Mouse (Mus musculus) liver, embryonic 15.5 days (tissue): ENCODE results near the gene C5ar1. TPM values are rescaled to one million over a fixed set of nuclear protein-coding genes. Genes with fewer than 3 reads are reported as not detected.

Source experiments
- ATAC-seq: fragments of 200-750 bp; cut with Nextera tagmentation; 2 replicates; pipeline ENCODE4 v1.8.0; 2017; ENCODE audit warnings: moderate number of reproducible peaks, mild to moderate bottlenecking, moderate library complexity; ENCODE audit not compliant: insufficient read depth
- H3K27ac ChIP-seq: fragments of 300-500 bp; sonication (generic); replicated peaks from 2 replicates; pipeline ENCODE4 v1.5.1; 2015; ENCODE audit warnings: mild to moderate bottlenecking, inconsistent platforms
- H3K27me3 ChIP-seq: fragments of 300-500 bp; sonication (generic); 2 replicates; pipeline ENCODE4 v1.6.1; 2015; ENCODE audit warnings: mild to moderate bottlenecking, inconsistent platforms
- H3K36me3 ChIP-seq: fragments of 300-500 bp; sonication (generic); replicated peaks from 2 replicates; pipeline ENCODE4 v1.6.1; 2015; ENCODE audit warnings: moderate library complexity, mild to moderate bottlenecking, inconsistent platforms
- H3K4me1 ChIP-seq: fragments of 300-500 bp; sonication (generic); replicated peaks from 2 replicates; pipeline ENCODE4 v1.6.1; 2015; ENCODE audit warnings: inconsistent platforms
- H3K4me2 ChIP-seq: fragments of 300-500 bp; sonication (generic); 2 replicates; pipeline ENCODE4 v1.6.1; 2015; ENCODE audit warnings: moderate library complexity, mild to moderate bottlenecking, inconsistent platforms
- H3K4me3 ChIP-seq: fragments of 300-500 bp; sonication (generic); replicated peaks from 2 replicates; pipeline ENCODE4 v1.5.1; 2015; ENCODE audit warnings: mild to moderate bottlenecking, inconsistent platforms
- H3K9ac ChIP-seq: fragments of 300-500 bp; sonication (generic); 2 replicates; pipeline ENCODE4 v1.6.1; 2015; ENCODE audit warnings: moderate library complexity, mild to moderate bottlenecking, inconsistent platforms
- H3K9me3 ChIP-seq: fragments of 300-500 bp; sonication (generic); replicated peaks from 2 replicates; pipeline ENCODE4 v1.6.1; 2016; ENCODE audit warnings: inconsistent platforms
- WGBS: fragments of 180-500 bp; shearing (Covaris S2); methylation state at CpG from one replicate; pipeline ENCODE4 v1.1.7; 2015; ENCODE audit warnings: mixed read lengths; ENCODE audit not compliant: insufficient replicate concordance; 5-methylcytosine and 5-hydroxymethylcytosine counted together
- polyA plus RNA-seq: library from polyadenylated mRNA; unstranded; fragments of >200 nt; fragmentation: Nextera tagmentation; extraction: Ambion mirVana; gene quantifications from 2 replicates; pipeline ENCODE4 v1.2.1, GENCODE M21; 2015

The C5ar1 gene
- polyA plus RNA-seq, 1 experiment from 2014 or later, result 3.5 TPM

DNA sequence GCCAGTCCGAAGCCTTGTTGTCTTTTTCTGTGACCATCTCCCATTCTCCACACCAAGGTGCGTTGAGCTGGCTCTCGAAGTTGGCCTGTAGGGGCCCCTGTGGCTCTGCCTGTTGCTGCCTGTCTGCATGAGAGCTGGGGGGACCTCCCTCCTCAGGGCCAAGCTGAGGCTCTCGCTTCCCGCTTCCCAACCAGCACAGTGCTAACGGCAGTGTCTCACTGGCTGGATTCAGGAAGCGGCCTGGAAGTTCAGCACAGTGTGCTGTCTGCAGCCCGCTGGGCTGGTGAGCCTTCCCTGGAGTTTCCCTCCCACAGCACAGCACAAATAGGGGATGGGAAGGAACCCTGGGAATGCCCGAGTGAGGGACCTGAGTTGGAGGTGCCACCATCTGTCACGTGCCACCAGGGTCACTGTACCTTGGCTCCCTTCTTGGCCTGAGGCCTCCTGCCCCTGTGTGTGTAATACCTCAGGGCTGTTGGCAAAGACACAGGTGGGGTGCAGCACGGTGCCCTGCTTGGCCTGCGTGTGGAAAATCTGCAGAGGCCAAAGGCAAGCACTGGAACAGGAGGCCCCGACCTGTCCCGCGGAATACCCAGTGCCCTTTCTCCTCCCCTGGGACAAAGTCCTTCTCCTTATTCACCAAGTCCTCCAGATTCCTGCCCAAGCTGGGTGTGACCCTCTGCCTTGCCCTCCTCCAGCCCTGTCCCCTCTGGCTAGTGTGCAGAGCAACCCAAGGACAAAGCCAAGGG, 56.4 kb downstream of the C5ar1 start:
- Histone ChIP-seq H3K9me3 (no peaks in the 10 kb centered on the region), H3K9ac (no peak overlapping the region), H3K4me1 (no peaks in the 10 kb centered on the region), H3K27me3 (no peaks in the 10 kb centered on the region), H3K36me3 (peaks cover 36% of the 10 kb centered on the region; the same call in 1 of the 2 replicates), H3K27ac (no peak overlapping the region), H3K4me3 (no peak overlapping the region), H3K4me2 (no peak overlapping the region)
- no peak for ATAC-seq
- WGBS, result 79% methylated on average over 15 of the region's 15 CpGs

GRCm38 (mm10) chr7:16201136-16201535, 58.2 kb downstream of the C5ar1 start:
- Histone ChIP-seq H3K27ac (no peak overlapping the region), H3K4me2 (no peak overlapping the region), H3K4me1 (no peaks in the 10 kb centered on the region), H3K4me3 (no peak overlapping the region), H3K27me3 (no peaks in the 10 kb centered on the region), H3K9me3 (no peaks in the 10 kb centered on the region), H3K9ac (no peak overlapping the region), H3K36me3 (peaks cover 45% of the 10 kb centered on the region)
- ATAC-seq, result no peak
- 34% methylated on average over 6 of the region's 6 CpGs for WGBS

- H3K4me1 ChIP-seq, result no peaks in the 10 kb centered on the region
- H3K9me3 ChIP-seq, result no peaks in the 10 kb centered on the region
- H3K36me3 ChIP-seq, result peaks cover 37% of the 10 kb centered on the region
- H3K4me2 ChIP-seq, result no peak overlapping the region
- H3K9ac ChIP-seq, result no peak overlapping the region
- no peak overlapping the region for H3K27ac ChIP-seq
- ATAC-seq, result no peak
- WGBS, result 76% methylated on average over 11 of the region's 11 CpGs
- H3K4me3 ChIP-seq, result no peak overlapping the region
- no peaks in the 10 kb centered on the region for H3K27me3 ChIP-seq
Observed at GRCm38 (mm10) chr7:16198540-16198939, 60.8 kb downstream of the C5ar1 start.

GRCm38 (mm10) chr7:16197166-16197565, 62.2 kb downstream of the C5ar1 start:
- Histone ChIP-seq H3K36me3 (peaks cover 28% of the 10 kb centered on the region), H3K27me3 (no peaks in the 10 kb centered on the region), H3K27ac (no peak overlapping the region), H3K9ac (no peak overlapping the region), H3K9me3 (no peaks in the 10 kb centered on the region), H3K4me1 (no peaks in the 10 kb centered on the region), H3K4me3 (no peak overlapping the region), H3K4me2 (no peak overlapping the region)
- no peak for ATAC-seq
- WGBS, result 53% methylated on average over 5 of the region's 5 CpGs

Other genes starting within 250 kb of the C5ar1 start
- 1.6 and 1.9 TPM in 2 replicates for gene Bicra, start 211.6 kb downstream of the C5ar1 start, polyA plus RNA-seq
- not detected in 2 replicates for gene Zfp541, start 197.7 kb downstream of the C5ar1 start, polyA plus RNA-seq
- gene Napa, start 161.1 kb downstream of the C5ar1 start, polyA plus RNA-seq, result 159 and 169 TPM in 2 replicates
- 8.6 and 9.6 TPM in 2 replicates for gene Kptn, start 139.6 kb downstream of the C5ar1 start, polyA plus RNA-seq
- gene Slc8a2, start 129.7 kb downstream of the C5ar1 start, polyA plus RNA-seq, result not detected in 2 replicates
- gene Meis3, start 84.5 kb downstream of the C5ar1 start, polyA plus RNA-seq, result 1.3 and 1.7 TPM in 2 replicates
- 5.6 and 6.1 TPM in 2 replicates for gene Dhx34, start 37.5 kb downstream of the C5ar1 start, polyA plus RNA-seq
- 0.89 and 1.0 TPM in 2 replicates for gene C5ar2, start 15.4 kb downstream of the C5ar1 start, polyA plus RNA-seq
- 4.4 and 5.4 TPM in 2 replicates for gene Inafm1, start 14.1 kb upstream of the C5ar1 start, polyA plus RNA-seq
- 10.3 and 12.3 TPM in 2 replicates for gene Ccdc9, start 27.3 kb upstream of the C5ar1 start, polyA plus RNA-seq
- gene Bbc3, start 48.9 kb upstream of the C5ar1 start, polyA plus RNA-seq, result 4.1 and 5.9 TPM in 2 replicates
- 97.7 and 98.0 TPM in 2 replicates for gene Sae1, start 128.3 kb upstream of the C5ar1 start, polyA plus RNA-seq
- gene Zc3h4, start 141.4 kb upstream of the C5ar1 start, polyA plus RNA-seq, result 8.0 and 10.8 TPM in 2 replicates
- gene Tmem160, start 193.2 kb upstream of the C5ar1 start, polyA plus RNA-seq, result 28.8 and 30.4 TPM in 2 replicates
- 0.12 and 0.17 TPM in 2 replicates for gene Npas1, start 218.2 kb upstream of the C5ar1 start, polyA plus RNA-seq